Mouse (Mus musculus) ES-Bruce4 (cell line): Measurements from ENCODE around the gene Lrrc14b. TPM values are rescaled to one million over a fixed set of nuclear protein-coding genes. Genes with fewer than 3 reads are reported as not detected.

Experiments used
- H3K27ac ChIP-seq: 2 replicates; pipeline ENCODE4 v1.5.1; 2012; ENCODE audit warnings: low read length, inconsistent platforms; ENCODE audit not compliant: insufficient read depth
- H3K27me3 ChIP-seq: 2 replicates; pipeline ENCODE4 v1.6.1; 2012; ENCODE audit warnings: mild to moderate bottlenecking, low read length, inconsistent platforms; ENCODE audit not compliant: control insufficient read depth, poor library complexity, insufficient read depth, severe bottlenecking
- H3K36me3 ChIP-seq: 2 replicates; pipeline ENCODE4 v1.6.1; 2012; ENCODE audit warnings: inconsistent platforms, mild to moderate bottlenecking, low read length, moderate library complexity; ENCODE audit not compliant: control insufficient read depth, poor library complexity, insufficient read depth, severe bottlenecking
- H3K4me1 ChIP-seq: one replicate; pipeline ENCODE4 v1.8.1; 2011; ENCODE audit warnings: low read length; ENCODE audit not compliant: control insufficient read depth, insufficient read depth
- H3K4me3 ChIP-seq: 2 replicates; pipeline ENCODE4 v1.5.1; 2011; ENCODE audit warnings: low read depth, mild to moderate bottlenecking, low read length
- H3K9ac ChIP-seq: 2 replicates; pipeline ENCODE4 v1.6.1; 2012; ENCODE audit warnings: low read depth, mild to moderate bottlenecking, inconsistent platforms; ENCODE audit not compliant: poor library complexity, severe bottlenecking
- H3K9me3 ChIP-seq: replicated peaks from 2 replicates; pipeline ENCODE4 v1.6.1; 2012; ENCODE audit warnings: mild to moderate bottlenecking, low read length, inconsistent platforms; ENCODE audit not compliant: control insufficient read depth, poor library complexity, insufficient read depth, severe bottlenecking
- CTCF ChIP-seq: IDR thresholded peaks from one replicate; pipeline ENCODE4 v1.8.1; 2011; ENCODE audit warnings: low read depth, low read length
- EP300 ChIP-seq: IDR thresholded peaks from 2 replicates; pipeline ENCODE4 v1.6.1; 2011; ENCODE audit warnings: low read depth, low read length; ENCODE audit not compliant: insufficient read depth
- POLR2A ChIP-seq: IDR thresholded peaks from one replicate; pipeline ENCODE4 v1.8.1; 2011; ENCODE audit warnings: low read length; ENCODE audit not compliant: insufficient read depth
- polyA plus RNA-seq: library from polyadenylated mRNA; stranded (reverse); fragments of >200 nt; gene quantifications from 2 replicates; pipeline ENCODE4 v1.2.4, GENCODE M21; 2011; ENCODE audit warnings: low read depth; ENCODE audit not compliant: missing spikeins, insufficient read depth, insufficient read length

Gene Lrrc14b
- polyA plus RNA-seq, 1 experiment: not detected

GRCm38 (mm10) chr13:74341036-74341435 is 22.8 kb downstream of the Lrrc14b start:
- Histone ChIP-seq H3K4me1 (no peaks in the 10 kb centered on the region), H3K27ac (no peak overlapping the region), H3K9ac (no peak overlapping the region), H3K36me3 (peaks cover 52% of the 10 kb centered on the region), H3K9me3 (no peaks in the 10 kb centered on the region), H3K27me3 (no peaks in the 10 kb centered on the region), H3K4me3 (no peak overlapping the region)
- no peak for TF ChIP-seq CTCF
- no peak for TF ChIP-seq EP300

GRCm38 (mm10) chr13:74329321-74329720 is 34.5 kb downstream of the Lrrc14b start:
- TF ChIP-seq POLR2A (no peak), EP300 (no peak), CTCF (no peak)
- peaks cover 1% of the 10 kb centered on the region for H3K4me1 ChIP-seq
- no peaks in the 10 kb centered on the region for H3K27me3 ChIP-seq
- no peaks in the 10 kb centered on the region for H3K9me3 ChIP-seq
- H3K9ac ChIP-seq: no peak overlapping the region
- H3K4me3 ChIP-seq: no peak overlapping the region
- peaks cover 64% of the 10 kb centered on the region for H3K36me3 ChIP-seq
- no peak overlapping the region for H3K27ac ChIP-seq

- Histone ChIP-seq H3K4me1 (no peaks in the 10 kb centered on the region), H3K36me3 (peaks cover 4% of the 10 kb centered on the region), H3K27me3 (no peaks in the 10 kb centered on the region), H3K4me3 (peak within 1 kb of the TSS; percentile 98), H3K9me3 (no peaks in the 10 kb centered on the region), H3K9ac (peak within 1 kb of the TSS; percentile 88), H3K27ac (no peak within 1 kb of the TSS; the same call in 1 of the 2 replicates)
- TF ChIP-seq EP300 (no peak), CTCF (no peak), POLR2A (no peak)
Observed at GRCm38 (mm10) chr13:74317170-74317849, 46.5 kb downstream of the Lrrc14b start, which contains the start of gene Pdcd6. Pdcd6 (minus strand) TSS chr13:74317580.

DNA sequence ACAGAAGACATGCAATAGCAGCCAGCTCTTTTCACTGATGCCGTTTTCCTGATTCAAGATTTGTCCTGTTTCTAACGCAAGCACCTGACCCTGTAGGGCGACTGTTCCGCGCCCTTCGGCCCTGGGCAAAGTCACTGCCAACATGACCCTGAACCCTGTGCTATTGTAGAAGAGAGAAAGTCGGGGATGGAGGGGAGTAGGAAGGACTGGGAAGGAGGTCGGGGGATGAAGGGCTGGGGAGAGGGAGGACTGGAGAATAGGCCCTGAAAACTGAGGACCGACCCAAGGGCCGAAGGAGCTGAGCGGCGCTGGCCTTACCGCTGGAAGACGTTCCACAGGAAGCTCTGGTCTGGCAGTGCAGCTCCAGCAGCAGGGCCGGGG is 47.0 kb downstream of the Lrrc14b start:
- Histone ChIP-seq H3K4me1 (no peaks in the 10 kb centered on the region), H3K9ac (peak overlapping the region; percentile 88), H3K36me3 (no peaks in the 10 kb centered on the region; the same call in 1 of the 2 replicates), H3K27ac (no peak overlapping the region), H3K4me3 (peak overlapping the region; percentile 83), H3K9me3 (no peaks in the 10 kb centered on the region), H3K27me3 (no peaks in the 10 kb centered on the region)
- no peak for TF ChIP-seq POLR2A
- no peak for TF ChIP-seq CTCF
- no peak for TF ChIP-seq EP300

DNA sequence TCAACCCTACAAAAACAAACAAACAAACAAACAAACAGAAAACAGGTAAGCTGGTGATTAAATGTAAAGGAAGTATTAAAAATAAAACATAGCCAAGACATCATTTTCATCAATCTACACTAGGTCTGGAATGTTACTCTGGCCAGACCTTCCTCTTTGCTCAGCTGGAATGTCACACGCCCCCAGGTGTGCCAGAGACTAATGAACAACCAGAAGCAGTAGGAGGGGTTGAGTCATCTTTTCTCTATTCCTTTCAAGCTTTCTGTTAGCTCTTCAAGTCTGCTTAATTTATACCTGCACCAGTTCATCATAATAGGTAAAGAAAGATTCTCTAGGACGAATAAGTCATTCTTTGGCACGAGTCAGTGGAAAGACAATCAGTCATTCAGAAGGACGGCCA is 47.4 kb downstream of the Lrrc14b start:
- Histone ChIP-seq H3K9me3 (no peaks in the 10 kb centered on the region), H3K4me1 (no peaks in the 10 kb centered on the region), H3K27ac (no peak overlapping the region), H3K4me3 (peak overlapping the region; percentile 83), H3K27me3 (no peaks in the 10 kb centered on the region), H3K9ac (peak overlapping the region; percentile 88), H3K36me3 (no peaks in the 10 kb centered on the region)
- TF ChIP-seq CTCF: no peak
- no peak for TF ChIP-seq EP300
- TF ChIP-seq POLR2A: no peak

- Histone ChIP-seq H3K4me1 (no peaks in the 10 kb centered on the region), H3K36me3 (peaks cover 8% of the 10 kb centered on the region), H3K4me3 (no peak overlapping the region), H3K27ac (no peak overlapping the region), H3K27me3 (no peaks in the 10 kb centered on the region), H3K9me3 (no peaks in the 10 kb centered on the region), H3K9ac (no peak overlapping the region)
- TF ChIP-seq CTCF (no peak), POLR2A (no peak), EP300 (no peak)
Observed at GRCm38 (mm10) chr13:74314616-74315015, 49.2 kb downstream of the Lrrc14b start.

Other genes starting within 250 kb of the Lrrc14b start
- not detected in 2 replicates for gene Slc9a3, start 242.5 kb downstream of the Lrrc14b start, polyA plus RNA-seq
- 48.9 and 55.8 TPM in 2 replicates for gene Exoc3, start 155.3 kb downstream of the Lrrc14b start, polyA plus RNA-seq
- gene Ahrr, start 71.7 kb downstream of the Lrrc14b start, polyA plus RNA-seq: 0.37 and 1.7 TPM in 2 replicates
- 88.7 and 97.1 TPM in 2 replicates for gene Pdcd6, start 46.4 kb downstream of the Lrrc14b start, polyA plus RNA-seq
- gene Sdha, start 13.7 kb downstream of the Lrrc14b start, polyA plus RNA-seq: 219 and 239 TPM in 2 replicates
- gene Ccdc127, start 13.7 kb downstream of the Lrrc14b start, polyA plus RNA-seq: 55.8 TPM in 2 replicates
- 4.9 and 5.9 TPM in 2 replicates for gene Zfp72, start 26.8 kb upstream of the Lrrc14b start, polyA plus RNA-seq
- 599 and 638 TPM in 2 replicates for gene Ftl1-ps1, start 35.7 kb upstream of the Lrrc14b start, polyA plus RNA-seq
- gene Zfp825, start 130.0 kb upstream of the Lrrc14b start, polyA plus RNA-seq: 18.7 and 24.5 TPM in 2 replicates